Mouse (Mus musculus): ENCODE data around the gene Hmox2.

Gene Hmox2

DNA sequence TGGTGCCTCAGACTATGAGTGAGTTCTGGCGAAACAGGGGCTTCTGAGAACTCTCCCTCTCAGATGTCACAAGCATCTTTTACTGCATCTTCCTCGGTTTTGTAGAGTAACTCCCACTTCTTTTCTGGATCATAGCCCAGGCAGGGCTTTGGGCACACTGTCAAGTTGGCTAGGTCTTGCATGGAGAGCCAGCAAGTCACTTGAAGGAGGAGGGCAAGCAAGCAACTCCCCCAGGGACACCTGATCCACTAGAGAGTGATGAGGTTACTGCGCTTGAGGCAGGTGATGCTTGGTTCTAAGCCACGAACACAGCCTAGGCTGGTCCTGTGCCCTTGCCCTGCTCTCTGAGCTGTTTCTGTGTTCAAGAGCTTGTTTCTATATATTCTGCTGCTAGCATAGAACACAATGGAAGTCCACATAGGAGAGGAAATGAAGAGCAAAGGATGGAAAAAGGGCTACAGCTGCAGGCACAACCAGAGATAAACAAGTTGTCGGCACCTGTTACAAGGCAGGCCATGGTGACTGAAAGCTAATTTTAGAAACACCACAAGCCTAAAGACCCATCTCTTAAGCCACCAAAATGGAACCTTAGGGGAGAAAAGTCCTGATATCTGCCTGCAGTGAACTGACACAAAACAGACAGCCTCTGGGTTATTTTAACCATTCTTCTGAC is 55.5 kb downstream of the Hmox2 start:
- peak; percentile 82 to 86 for DNase-seq (ENCODE audit: low spot score in 2 of 2)

DNA sequence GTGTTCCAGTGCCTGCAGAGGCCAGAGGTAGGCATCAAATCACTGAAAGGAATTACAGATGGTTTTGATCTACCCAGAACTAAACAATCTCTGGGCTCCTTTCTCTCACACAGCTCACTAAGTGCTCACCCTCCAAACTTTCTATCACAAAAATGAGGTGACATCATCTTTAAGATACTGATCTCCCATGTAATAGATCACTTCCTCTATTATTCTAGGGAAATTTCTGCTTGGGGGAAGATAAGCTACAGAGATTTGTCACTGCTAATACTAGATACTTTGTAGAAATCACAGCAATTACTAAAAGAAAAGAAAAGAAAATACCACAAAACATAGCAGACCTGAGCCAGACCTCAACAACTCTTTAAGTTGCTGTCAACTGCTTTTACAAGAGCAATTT is 56.4 kb downstream of the Hmox2 start:
- no peak for DNase-seq (ENCODE audit: low spot score in 2 of 2)

DNA sequence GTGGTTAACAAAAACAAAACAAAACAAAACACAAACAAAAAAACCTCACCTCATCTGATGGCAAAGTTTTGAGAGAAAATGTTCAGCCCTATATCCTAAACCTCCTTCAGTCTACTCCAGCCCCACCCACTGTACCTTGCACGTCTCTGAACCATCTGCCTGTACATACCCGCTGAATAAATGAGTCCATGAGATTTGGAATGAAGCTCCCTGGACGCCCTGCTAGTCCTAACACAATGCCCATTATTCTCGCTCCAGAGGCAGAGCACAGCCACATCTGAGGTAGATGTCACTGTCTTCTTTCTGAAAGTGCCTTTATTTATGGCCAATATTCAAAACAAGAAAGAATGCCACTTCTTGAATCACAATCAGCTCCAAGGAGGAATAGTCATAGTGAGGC is 59.5 kb downstream of the Hmox2 start:
- no peak for DNase-seq (ENCODE audit: low spot score in 2 of 2)

DNA sequence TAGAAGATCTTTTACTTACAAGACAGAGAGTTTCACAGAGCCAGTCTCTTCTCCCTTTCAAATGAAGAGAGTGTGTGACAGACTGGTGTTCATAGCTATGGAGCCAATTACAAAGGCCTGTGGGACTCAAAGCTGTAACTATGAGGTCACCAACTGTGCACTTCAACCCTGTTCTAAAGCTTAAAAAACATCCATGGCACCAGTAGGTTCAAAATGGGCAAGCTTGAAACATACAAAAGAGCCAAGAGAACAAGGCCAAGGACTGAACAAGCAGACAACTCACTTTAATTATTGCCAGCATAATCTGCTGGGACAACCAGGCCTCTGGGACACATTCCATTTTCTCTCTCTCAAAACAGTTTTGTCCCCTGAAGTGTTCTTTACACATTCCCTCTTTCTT is 62.0 kb downstream of the Hmox2 start:
- DNase-seq (ENCODE audit: low spot score in 2 of 2), result no peak

DNA sequence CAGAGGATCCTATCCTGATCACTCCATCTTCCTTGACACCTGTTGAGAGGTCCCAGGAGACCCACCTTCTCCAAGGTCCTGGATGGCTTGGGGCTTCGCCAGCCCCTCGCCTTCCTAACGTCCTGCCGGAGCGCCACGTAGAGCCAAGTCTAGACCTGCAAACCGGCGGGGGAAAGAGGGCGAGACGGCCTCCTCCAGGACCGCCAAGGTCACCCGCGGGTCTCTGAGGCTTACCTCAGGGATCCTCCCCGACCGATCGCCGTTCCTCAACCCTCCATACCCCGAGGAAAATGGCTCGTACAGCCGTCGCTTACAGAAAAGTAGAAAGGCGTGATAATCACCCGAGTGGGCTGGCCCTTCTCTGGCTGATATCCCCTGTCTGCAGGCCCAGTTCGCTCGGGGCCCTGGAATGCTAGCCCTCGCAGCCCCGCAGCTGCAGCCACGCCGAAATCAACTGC is 63.2 kb downstream of the Hmox2 start:
- DNase-seq (ENCODE audit: low spot score in 2 of 2), result peak in 1 of 2 experiments; percentile 62

DNA sequence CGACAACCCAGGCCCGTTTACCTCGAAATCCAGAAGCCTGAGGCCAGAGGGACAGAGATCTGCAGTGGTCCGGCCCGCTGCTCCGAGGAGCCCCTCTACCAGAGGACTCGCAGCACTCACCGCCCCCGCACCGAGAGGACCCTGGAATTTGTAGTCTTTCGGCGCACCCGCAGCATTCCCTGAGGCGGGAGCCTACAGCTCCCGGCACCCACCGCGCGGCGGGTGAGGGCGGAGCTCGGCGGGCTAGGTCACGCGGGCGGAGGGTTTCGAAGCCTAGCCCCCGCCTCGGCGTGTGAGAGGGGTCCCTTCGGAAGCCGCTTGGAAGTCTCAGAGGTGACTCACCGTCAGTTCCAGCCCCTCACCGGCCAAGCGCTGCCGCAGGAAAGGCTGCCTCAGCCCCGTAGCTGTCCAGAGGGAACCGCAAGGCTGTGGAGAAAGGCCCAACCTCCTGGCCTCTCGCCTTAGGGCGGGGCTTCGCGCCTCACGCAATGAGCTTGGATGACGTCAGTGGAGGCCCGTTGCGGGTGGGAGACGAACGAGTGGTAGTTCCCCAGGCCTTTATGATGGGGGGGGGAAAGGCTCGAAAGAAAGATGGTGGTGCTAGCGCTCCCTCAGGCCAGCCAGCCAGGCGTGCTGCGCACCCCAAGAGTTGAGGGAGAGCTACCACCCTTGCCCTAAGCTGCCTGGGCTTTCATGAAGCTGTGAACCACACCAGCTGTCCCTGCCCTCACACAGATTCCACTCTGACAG is 63.8 kb downstream of the Hmox2 start, which contains the start of gene Cdip1:
Cdip1 (minus strand) TSS at position 483 of the 750 bp plus-strand sequence.
- DNase-seq (ENCODE audit: low spot score in 2 of 2), result peak; percentile 98

DNA sequence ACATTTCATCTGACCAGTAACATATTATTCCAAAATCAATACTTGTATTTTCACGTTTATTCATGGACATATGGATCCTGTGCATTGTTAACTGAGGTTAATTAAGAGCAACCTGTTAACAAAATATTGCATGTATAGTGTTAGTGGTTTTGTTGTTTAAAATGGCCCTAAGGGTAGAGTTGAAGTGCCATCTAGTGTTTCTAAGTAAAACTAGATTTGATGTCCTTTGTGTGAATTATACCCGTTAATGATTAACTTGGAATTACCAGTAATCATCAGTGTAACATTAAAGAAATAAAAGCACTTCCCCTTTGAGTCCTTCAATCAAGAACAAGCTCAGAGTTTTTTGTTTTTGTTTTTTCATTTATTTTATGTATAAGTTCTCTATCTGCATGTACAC is 65.2 kb downstream of the Hmox2 start:
- no peak for DNase-seq (ENCODE audit: low spot score in 2 of 2)

DNA sequence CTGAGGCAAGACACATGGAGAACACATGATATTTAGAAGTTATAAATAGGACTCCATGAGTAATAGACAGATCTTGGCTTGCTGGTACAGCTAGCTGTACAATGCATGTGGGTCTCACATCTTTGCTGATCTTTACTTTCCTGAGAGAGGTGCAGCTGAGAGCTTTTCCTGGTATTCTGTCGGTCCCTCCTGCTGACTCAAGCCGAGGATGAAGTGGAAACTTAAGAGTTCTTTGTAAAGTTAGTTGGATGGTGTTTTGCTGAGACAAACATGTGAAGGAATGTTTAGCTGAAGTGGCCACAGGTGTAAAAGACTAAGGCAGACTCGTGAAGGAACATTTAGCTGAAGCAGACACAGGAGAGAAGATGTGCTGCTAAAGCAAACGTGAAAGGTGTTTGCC is 70.5 kb downstream of the Hmox2 start:
- DNase-seq (ENCODE audit: low spot score in 2 of 2), result no peak
